Comparison of ENCODE assay signal across 10 mouse cellular contexts in the genomic region with DNA sequence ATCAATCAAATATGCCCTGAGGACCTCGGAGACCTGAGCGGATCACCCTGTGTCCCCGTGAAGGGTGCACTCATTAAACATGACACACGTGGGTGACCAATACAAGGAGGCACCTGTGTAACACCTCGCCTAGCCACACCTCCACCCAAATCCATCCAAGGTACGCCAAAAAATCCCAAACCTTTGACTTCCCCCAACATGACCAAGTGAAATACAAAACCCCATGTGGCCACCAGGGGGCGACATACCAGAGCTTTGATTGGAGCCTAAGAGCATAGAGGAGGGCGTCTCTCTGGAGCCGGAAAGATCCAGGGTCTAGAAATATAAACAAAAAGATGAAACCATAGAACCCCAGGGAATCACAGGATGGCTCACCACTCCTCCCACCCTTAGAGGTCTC.
DNase-seq lines count a peak whose midpoint lies in the region; ATAC-seq and TF ChIP-seq lines count a peak whose summit lies in the region.
"Had no signal": no experiment of that assay in that cellular context is flagged by ENCODE, and none has a peak within 500 bp of the region (broad histone marks: within the 10 kb centered on the region; RNA-seq: fewer than 3 reads in every experiment).

No protein-coding gene starts in this region.

- 67% methylated on average over 9 of the region's 9 CpGs for WGBS in heart, postnatal 0 days

- intact Hi-C loops in left cerebral cortex, adult 2 months (cut with DNase I) = no loop called here

- peaks cover 77% of the 10 kb centered on the region for H3K36me3 ChIP-seq in heart, postnatal 0 days (replicated peaks; ENCODE audit: control insufficient read depth, insufficient read depth, low read length)

- DNase-seq in left cerebral cortex, adult 2 months (ENCODE audit: extremely low spot score in 1 of 2, low spot score in 2 of 2) = peak; percentile 51 to 62
- no peak for DNase-seq in left cerebral cortex, adult 11 months (ENCODE audit: low spot score)
- peak; percentile 61 for DNase-seq in WW6 (ENCODE audit: low read depth, low spot score)
- peak; percentile 33 for DNase-seq in heart, postnatal 0 days (ENCODE audit: low spot score)
- peak; percentile 69 to 75 for DNase-seq in layer of hippocampus, postnatal 10 days (ENCODE audit: low spot score in 2 of 2)
- peak; percentile 66 for DNase-seq in mesoderm, embryonic 11.5 days (ENCODE audit: low read depth, low spot score)
- peak; percentile 62 to 88 for DNase-seq in spleen, postnatal 4 days (ENCODE audit: low spot score in 2 of 2)

- H3K9me3 ChIP-seq in heart, postnatal 0 days (replicated peaks; ENCODE audit: control insufficient read depth, low read length) = no peaks in the 10 kb centered on the region
- H3K9me3 ChIP-seq: embryonic facial prominence, embryonic 12.5 days; limb, embryonic 12.5 days had no signal

- no peak overlapping the region for H3K9ac ChIP-seq in heart, postnatal 0 days (replicated peaks; ENCODE audit: low read depth, low read length)
- H3K9ac ChIP-seq: embryonic facial prominence, embryonic 12.5 days; limb, embryonic 12.5 days had no signal

- H3K4me2 ChIP-seq in heart, postnatal 0 days (ENCODE audit: low read depth, low read length) = no peak overlapping the region
- H3K4me2 ChIP-seq: embryonic facial prominence, embryonic 12.5 days; limb, embryonic 12.5 days had no signal

- no peaks in the 10 kb centered on the region for H3K4me1 ChIP-seq in cortical plate, adult 2 months (ENCODE audit: control insufficient read depth, insufficient read depth, low read length)
- H3K4me1 ChIP-seq in heart, postnatal 0 days (ENCODE audit: control insufficient read depth, insufficient read depth) = peaks cover 5% of the 10 kb centered on the region; the same call in 1 of the 2 replicates
- H3K4me1 ChIP-seq: embryonic facial prominence, embryonic 12.5 days; limb, embryonic 12.5 days had no signal

- TF ChIP-seq EP300 in heart, postnatal 0 days (IDR thresholded peaks at IDR 0.05; ENCODE audit: low read depth) = no peak

- 0 out of 2 replicates have a peak, but pooled peaks have one; percentile 13 for ATAC-seq in heart, postnatal 0 days (ENCODE audit: insufficient read depth, low read depth)

- peak; percentile 95 for TF ChIP-seq CTCF in left cerebral cortex, adult 2 months (IDR thresholded peaks at IDR 0.05)
- TF ChIP-seq CTCF in cortical plate, adult 2 months (IDR thresholded peaks at IDR 0.05; ENCODE audit: extremely low read depth, insufficient read depth, low read length) = peak; percentile 76
- TF ChIP-seq CTCF in heart, postnatal 0 days (IDR thresholded peaks at IDR 0.05; ENCODE audit: low read depth) = peak; percentile 90

- no peak for TF ChIP-seq POLR2A in cortical plate, adult 2 months (IDR thresholded peaks at IDR 0.05; ENCODE audit: extremely low read depth, insufficient read depth, low read length)

- no peaks in the 10 kb centered on the region for H3K27me3 ChIP-seq in heart, postnatal 0 days (ENCODE audit: control insufficient read depth, insufficient read depth, low read length)
- H3K27me3 ChIP-seq: embryonic facial prominence, embryonic 12.5 days; limb, embryonic 12.5 days had no signal

- H3K4me3 ChIP-seq in left cerebral cortex, adult 2 months = no peak overlapping the region
- no peak overlapping the region for H3K4me3 ChIP-seq in cortical plate, adult 2 months (ENCODE audit: insufficient read depth, low read length)
- no peak overlapping the region for H3K4me3 ChIP-seq in heart, postnatal 0 days (ENCODE audit: low read depth, low read length)
- H3K4me3 ChIP-seq: embryonic facial prominence, embryonic 12.5 days; limb, embryonic 12.5 days had no signal

- H3K27ac ChIP-seq in left cerebral cortex, adult 2 months = no peak overlapping the region
- no peak overlapping the region for H3K27ac ChIP-seq in cortical plate, adult 2 months (ENCODE audit: insufficient read depth, low read length)
- H3K27ac ChIP-seq in heart, postnatal 0 days (ENCODE audit: low read depth) = no peak overlapping the region
- H3K27ac ChIP-seq: embryonic facial prominence, embryonic 12.5 days; limb, embryonic 12.5 days had no signal
